Mouse (Mus musculus): Measurements from ENCODE around the gene Zfp382.

DNA sequence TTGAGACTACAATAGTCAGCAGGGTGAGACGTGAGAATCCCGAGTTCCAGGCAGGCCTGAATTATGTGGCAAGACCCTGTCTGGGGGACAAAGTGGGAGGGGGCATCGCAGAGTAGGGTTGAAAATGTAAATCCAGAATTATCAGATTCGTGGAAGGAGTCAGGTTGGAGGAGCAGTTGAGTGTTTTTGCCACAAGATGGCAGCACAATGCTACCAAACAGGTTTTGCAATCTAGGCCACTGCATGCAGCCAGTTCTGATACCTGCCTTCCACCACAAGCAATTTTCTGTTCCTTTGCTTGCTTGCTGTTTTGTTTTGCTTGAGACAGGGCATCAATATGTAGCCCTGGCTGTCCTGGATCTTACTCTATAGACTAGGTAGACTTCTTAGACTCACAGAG lies 59.6 kb downstream of the Zfp382 start:
- peak; percentile 90 for TF ChIP-seq CTCF (IDR thresholded peaks at IDR 0.05; ENCODE audit: low read depth)
- no peak for TF ChIP-seq EP300 (IDR thresholded peaks at IDR 0.05; ENCODE audit: low read depth)
